Mouse (Mus musculus) megakaryocyte, embryonic 14.5 days (primary cell): ENCODE data around the gene Agap1. TPM values are rescaled to one million over a fixed set of nuclear protein-coding genes. Genes with fewer than 3 reads are reported as not detected.
A peak's percentile ranks its signal among the peaks of the same experiment; 100 is the strongest.

Source experiments
- H3K27me3 ChIP-seq: replicated peaks from 2 replicates; pipeline ENCODE3; 2012; ENCODE audit warnings: inconsistent platforms
- H3K36me3 ChIP-seq: replicated peaks from 2 replicates; pipeline ENCODE3; 2012; ENCODE audit warnings: low read length, inconsistent platforms, mixed read lengths
- H3K4me1 ChIP-seq: 2 replicates; pipeline ENCODE4 v1.6.1; 2012; ENCODE audit warnings: inconsistent platforms
- H3K4me3 ChIP-seq: replicated peaks from 2 replicates; pipeline ENCODE3; 2012; ENCODE audit warnings: moderate library complexity, mild to moderate bottlenecking, inconsistent platforms
- H3K9me3 ChIP-seq: 2 replicates; pipeline ENCODE4 v1.6.1; 2012; ENCODE audit warnings: inconsistent platforms
- FLI1 ChIP-seq: IDR thresholded peaks from 2 replicates; pipeline ENCODE4 v1.6.1; 2012; ENCODE audit warnings: low read length, inconsistent platforms, mixed read lengths
- GATA1 ChIP-seq: IDR thresholded peaks from 3 replicates; pipeline ENCODE4 v1.6.1; 2012; ENCODE audit warnings: mixed read lengths, low read length, inconsistent platforms, borderline replicate concordance
- polyA plus RNA-seq: library from polyadenylated mRNA; stranded (reverse); fragments of >175 nt; gene quantifications from 2 replicates; pipeline ENCODE4 v1.2.3, GENCODE M21; 2012; ENCODE audit warnings: low replicate concordance; ENCODE audit not compliant: insufficient read depth

Gene Agap1
- polyA plus RNA-seq, 1 experiment, result 3.4 TPM

GRCm38 (mm10) chr1:89625967-89626366, 171.4 kb downstream of the Agap1 start:
- no peaks in the 10 kb centered on the region for H3K36me3 ChIP-seq
- peaks cover 5% of the 10 kb centered on the region for H3K27me3 ChIP-seq
- H3K9me3 ChIP-seq, result no peaks in the 10 kb centered on the region
- no peak for TF ChIP-seq GATA1
- no peak for TF ChIP-seq FLI1
- no peak overlapping the region for H3K4me3 ChIP-seq
- H3K4me1 ChIP-seq, result no peaks in the 10 kb centered on the region; the same call in 1 of the 2 replicates

GRCm38 (mm10) chr1:89626940-89627339, 172.3 kb downstream of the Agap1 start:
- Histone ChIP-seq H3K27me3 (peaks cover 4% of the 10 kb centered on the region), H3K4me1 (no peaks in the 10 kb centered on the region), H3K4me3 (no peak overlapping the region), H3K9me3 (no peaks in the 10 kb centered on the region), H3K36me3 (no peaks in the 10 kb centered on the region)
- TF ChIP-seq FLI1 (no peak), GATA1 (no peak)

GRCm38 (mm10) chr1:89627650-89628049, 173.0 kb downstream of the Agap1 start:
- Histone ChIP-seq H3K4me3 (no peak overlapping the region), H3K4me1 (no peaks in the 10 kb centered on the region), H3K36me3 (no peaks in the 10 kb centered on the region), H3K9me3 (no peaks in the 10 kb centered on the region), H3K27me3 (peaks cover 4% of the 10 kb centered on the region)
- no peak for TF ChIP-seq GATA1
- TF ChIP-seq FLI1, result no peak

- H3K27me3 ChIP-seq, result peaks cover 4% of the 10 kb centered on the region
- H3K4me3 ChIP-seq, result no peak overlapping the region
- TF ChIP-seq GATA1 (no peak), FLI1 (no peak)
- no peaks in the 10 kb centered on the region for H3K9me3 ChIP-seq
- H3K36me3 ChIP-seq, result no peaks in the 10 kb centered on the region
- H3K4me1 ChIP-seq, result no peaks in the 10 kb centered on the region
Measured at GRCm38 (mm10) chr1:89630836-89631235, 176.2 kb downstream of the Agap1 start.

- no peaks in the 10 kb centered on the region for H3K9me3 ChIP-seq
Measured at GRCm38 (mm10) chr1:89631747-89632146, 177.1 kb downstream of the Agap1 start.

GRCm38 (mm10) chr1:89634055-89634454, 179.4 kb downstream of the Agap1 start:
- no peak for TF ChIP-seq GATA1
- TF ChIP-seq FLI1, result no peak
- Histone ChIP-seq H3K9me3 (peaks cover 9% of the 10 kb centered on the region), H3K4me1 (no peaks in the 10 kb centered on the region), H3K36me3 (no peaks in the 10 kb centered on the region), H3K27me3 (peaks cover 2% of the 10 kb centered on the region), H3K4me3 (no peak overlapping the region)

More at GRCm38 (mm10) chr1:89631747-89632146, 177.1 kb downstream of the Agap1 start:
- H3K4me1 ChIP-seq, result no peaks in the 10 kb centered on the region
- H3K27me3 ChIP-seq, result peaks cover 4% of the 10 kb centered on the region
- TF ChIP-seq FLI1, result no peak
- TF ChIP-seq GATA1, result no peak
- H3K4me3 ChIP-seq, result no peak overlapping the region
- no peaks in the 10 kb centered on the region for H3K36me3 ChIP-seq

- Histone ChIP-seq H3K4me1 (peaks cover 3% of the 10 kb centered on the region; the same call in 1 of the 2 replicates), H3K9me3 (peaks cover 10% of the 10 kb centered on the region), H3K4me3 (no peak overlapping the region), H3K36me3 (no peaks in the 10 kb centered on the region), H3K27me3 (peaks cover 2% of the 10 kb centered on the region)
- TF ChIP-seq FLI1 (no peak), GATA1 (no peak)
Measured at GRCm38 (mm10) chr1:89635131-89635530, 180.5 kb downstream of the Agap1 start.

GRCm38 (mm10) chr1:89637670-89638069, 183.1 kb downstream of the Agap1 start:
- Histone ChIP-seq H3K4me1 (peaks cover 3% of the 10 kb centered on the region; the same call in 1 of the 2 replicates), H3K9me3 (peaks cover 10% of the 10 kb centered on the region), H3K27me3 (peaks cover 2% of the 10 kb centered on the region), H3K36me3 (no peaks in the 10 kb centered on the region), H3K4me3 (no peak overlapping the region)
- TF ChIP-seq FLI1 (no peak), GATA1 (no peak)

GRCm38 (mm10) chr1:89643445-89644100, 189.0 kb downstream of the Agap1 start:
- peaks cover 5% of the 10 kb centered on the region; the same call in 1 of the 2 replicates for H3K9me3 ChIP-seq
- peak overlapping the region; percentile 92 for H3K4me3 ChIP-seq
- peaks cover 29% of the 10 kb centered on the region for H3K4me1 ChIP-seq
- H3K36me3 ChIP-seq, result no peaks in the 10 kb centered on the region
- no peak for TF ChIP-seq GATA1
- TF ChIP-seq FLI1, result no peak
- H3K27me3 ChIP-seq, result no peaks in the 10 kb centered on the region

GRCm38 (mm10) chr1:89644120-89644519, 189.5 kb downstream of the Agap1 start:
- Histone ChIP-seq H3K4me3 (peak overlapping the region; percentile 92), H3K4me1 (peaks cover 29% of the 10 kb centered on the region), H3K27me3 (no peaks in the 10 kb centered on the region), H3K9me3 (no peaks in the 10 kb centered on the region), H3K36me3 (no peaks in the 10 kb centered on the region)
- TF ChIP-seq GATA1, result no peak
- TF ChIP-seq FLI1, result no peak
